Mouse (Mus musculus) embryonic facial prominence, embryonic 13.5 days (tissue): ENCODE measurements around the gene Kcnf1. TPM values are rescaled to one million over a fixed set of nuclear protein-coding genes. Genes with fewer than 3 reads are reported as not detected.
A peak's percentile ranks its signal among the peaks of the same experiment; 100 is the strongest.

Source experiments
- ATAC-seq: fragments of 200-750 bp; cut with Nextera tagmentation; 2 replicates; pipeline ENCODE4 v1.8.0; 2017; ENCODE audit warnings: low read depth; ENCODE audit not compliant: insufficient number of reproducible peaks, insufficient read depth, low FRiP score, low TSS enrichment
- H3K27ac ChIP-seq: fragments of 300-500 bp; sonication (generic); 2 replicates; pipeline ENCODE4 v1.5.1; 2015; ENCODE audit warnings: moderate library complexity, mild to moderate bottlenecking, inconsistent platforms
- H3K27me3 ChIP-seq: fragments of 300-500 bp; sonication (generic); 2 replicates; pipeline ENCODE4 v1.6.1; 2015; ENCODE audit warnings: mild to moderate bottlenecking, inconsistent platforms
- H3K36me3 ChIP-seq: fragments of 300-500 bp; sonication (generic); 2 replicates; pipeline ENCODE4 v1.6.1; 2015; ENCODE audit warnings: mild to moderate bottlenecking, inconsistent platforms
- H3K4me1 ChIP-seq: fragments of 300-500 bp; sonication (generic); 2 replicates; pipeline ENCODE4 v1.6.1; 2015; ENCODE audit warnings: inconsistent platforms
- H3K4me2 ChIP-seq: fragments of 300-500 bp; sonication (generic); 2 replicates; pipeline ENCODE4 v1.6.1; 2015; ENCODE audit warnings: moderate library complexity, mild to moderate bottlenecking, inconsistent platforms
- H3K4me3 ChIP-seq: fragments of 300-500 bp; sonication (generic); 2 replicates; pipeline ENCODE4 v1.5.1; 2015; ENCODE audit warnings: mild to moderate bottlenecking, inconsistent platforms
- H3K9ac ChIP-seq: fragments of 300-500 bp; sonication (generic); 2 replicates; pipeline ENCODE4 v1.6.1; 2015; ENCODE audit warnings: mild to moderate bottlenecking, inconsistent platforms
- H3K9me3 ChIP-seq: fragments of 300-500 bp; sonication (generic); 2 replicates; pipeline ENCODE4 v1.6.1; 2016; ENCODE audit warnings: inconsistent platforms
- WGBS: fragments of 180-500 bp; shearing (Covaris S2); methylation state at CpG from one replicate; pipeline ENCODE4 v1.1.7; 2015; ENCODE audit warnings: mixed read lengths; 5-methylcytosine and 5-hydroxymethylcytosine counted together
- polyA plus RNA-seq: library from polyadenylated mRNA; unstranded; fragments of >200 nt; fragmentation: Nextera tagmentation; extraction: Ambion mirVana; gene quantifications from 2 replicates; pipeline ENCODE4 v1.2.1, GENCODE M21; 2015

Gene Kcnf1
- polyA plus RNA-seq, 1 experiment from 2014 or later = 0.70 TPM

DNA sequence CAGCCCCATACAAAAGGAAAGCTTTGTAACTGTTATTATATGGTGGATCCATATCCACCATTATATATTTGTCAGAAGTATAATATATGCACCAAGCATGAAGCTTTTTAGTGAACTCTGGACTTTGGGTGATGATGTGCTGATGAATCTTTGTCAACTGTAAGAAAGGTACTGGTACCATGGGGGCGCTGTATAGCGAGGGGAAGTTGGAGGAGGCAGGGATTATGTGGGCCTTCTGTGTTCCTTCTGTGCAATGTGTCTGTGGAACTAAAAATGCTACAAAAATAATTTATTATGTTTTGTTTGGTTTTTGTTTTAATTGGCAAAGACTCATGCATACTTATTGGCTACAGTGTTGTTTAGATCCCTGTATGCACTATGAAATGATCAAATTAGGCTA, 16.2 kb upstream of the Kcnf1 start:
- WGBS = 94% methylated on average over 2 of the region's 2 CpGs
- no peak for ATAC-seq
- H3K27me3 ChIP-seq = no peaks in the 10 kb centered on the region
- H3K9me3 ChIP-seq = peaks cover 7% of the 10 kb centered on the region; the same call in 1 of the 2 replicates
- no peak overlapping the region for H3K4me3 ChIP-seq
- H3K9ac ChIP-seq = no peak overlapping the region
- H3K4me1 ChIP-seq = no peaks in the 10 kb centered on the region
- no peaks in the 10 kb centered on the region for H3K36me3 ChIP-seq
- H3K4me2 ChIP-seq = no peak overlapping the region
- no peak overlapping the region for H3K27ac ChIP-seq

DNA sequence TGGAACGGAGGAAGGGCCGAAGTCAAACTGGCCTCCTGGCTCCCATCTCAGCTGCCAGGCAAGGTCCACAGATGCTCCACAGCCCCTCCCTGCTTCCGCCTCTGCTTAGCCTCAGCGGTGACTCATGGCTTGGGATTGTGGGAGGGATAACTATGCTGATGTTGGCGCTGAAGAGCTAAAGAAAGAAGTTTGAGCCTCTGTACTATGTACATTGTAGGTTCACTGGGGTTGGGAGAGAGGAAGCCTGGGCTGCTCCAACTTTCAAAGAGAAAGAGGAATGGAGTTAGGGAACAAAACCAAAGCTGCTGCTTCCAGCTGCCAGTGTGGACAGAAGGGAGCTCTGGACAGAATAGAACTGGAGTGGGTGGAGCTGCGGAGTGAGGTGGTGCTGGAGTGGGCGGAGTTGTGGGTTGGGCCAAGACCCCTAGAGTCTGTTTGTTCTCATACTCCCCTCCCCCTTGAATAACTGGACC, 7.7 kb upstream of the Kcnf1 start:
- no peaks in the 10 kb centered on the region for H3K9me3 ChIP-seq
- no peak overlapping the region for H3K27ac ChIP-seq
- peak; percentile 59 for ATAC-seq
- H3K27me3 ChIP-seq = no peaks in the 10 kb centered on the region
- no peaks in the 10 kb centered on the region for H3K36me3 ChIP-seq
- WGBS = 24% methylated on average over 7 of the region's 7 CpGs
- H3K4me1 ChIP-seq = peaks cover 12% of the 10 kb centered on the region; the same call in 1 of the 2 replicates
- no peak overlapping the region for H3K9ac ChIP-seq
- no peak overlapping the region for H3K4me3 ChIP-seq
- peak overlapping the region; percentile 14 for H3K4me2 ChIP-seq

DNA sequence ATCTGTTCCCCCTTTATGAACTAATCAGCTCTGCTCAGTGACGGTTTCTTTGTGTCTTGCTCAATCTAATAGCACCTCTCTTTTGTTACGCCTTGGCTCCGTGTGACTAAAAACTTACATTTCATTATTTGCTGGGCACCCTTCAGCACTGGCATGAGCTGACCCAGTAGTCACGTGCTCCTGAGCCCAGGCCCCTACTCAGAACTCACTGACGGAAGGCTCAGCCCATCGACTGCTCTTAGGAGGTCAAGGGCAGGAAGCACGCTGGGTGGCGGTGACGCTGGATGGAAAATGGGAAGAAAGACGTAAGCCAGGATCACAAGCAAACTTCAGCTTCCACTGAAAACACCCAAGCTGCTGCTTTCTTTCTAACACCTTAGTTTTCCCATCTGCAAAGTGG, 7.1 kb upstream of the Kcnf1 start:
- H3K9ac ChIP-seq = no peak overlapping the region
- no peak for ATAC-seq
- H3K4me2 ChIP-seq = no peak overlapping the region

DNA sequence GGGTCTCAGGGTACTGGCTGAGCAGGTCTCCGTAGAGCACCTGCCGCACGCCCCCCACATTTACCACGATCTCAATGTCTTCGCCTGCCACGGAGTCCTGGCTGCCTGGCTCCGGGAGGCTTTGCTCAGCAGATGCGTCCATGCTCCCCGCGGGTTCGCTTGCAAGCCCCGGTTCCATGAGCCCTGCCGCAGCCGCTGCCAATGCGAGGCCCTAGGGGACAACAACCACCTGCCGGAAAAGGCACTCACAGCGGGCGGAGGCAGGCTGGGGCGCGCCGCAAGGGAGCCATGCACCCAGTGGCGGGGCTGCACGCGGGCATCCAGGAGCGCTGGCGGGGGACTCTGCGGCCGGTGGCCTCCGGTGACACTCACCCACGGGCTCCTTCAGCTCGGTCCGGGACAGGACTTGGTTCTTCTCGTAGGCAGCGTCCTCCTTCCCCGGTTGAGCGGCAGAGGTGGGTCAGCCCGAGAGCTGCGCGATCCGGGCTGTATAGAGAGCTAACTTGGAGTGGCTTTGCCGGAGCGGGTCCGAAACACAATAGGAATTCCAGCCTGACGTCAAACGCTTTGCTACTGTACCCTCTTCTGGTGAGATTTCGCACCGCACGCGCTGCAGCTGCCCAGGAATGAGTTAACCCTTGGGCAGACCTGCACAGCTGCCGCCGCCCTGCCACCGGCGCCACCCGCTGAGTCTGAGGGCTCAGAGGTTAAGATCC, 489 bp downstream of the Kcnf1 start:
- H3K27ac ChIP-seq = no peak overlapping the region
- H3K9me3 ChIP-seq = no peaks in the 10 kb centered on the region
- H3K4me1 ChIP-seq = peaks cover 15% of the 10 kb centered on the region
- peak overlapping the region; percentile 97 for H3K4me2 ChIP-seq
- 0 out of 2 replicates have a peak, but pooled peaks have one; percentile 54 for ATAC-seq
- H3K4me3 ChIP-seq = peak overlapping the region; percentile 56
- peaks cover 43% of the 10 kb centered on the region for H3K27me3 ChIP-seq
- H3K9ac ChIP-seq = peak overlapping the region; percentile 67
- under 1% methylated on average over 53 of the region's 54 CpGs for WGBS
- H3K36me3 ChIP-seq = no peaks in the 10 kb centered on the region

More for the DNA sequence above, 7.1 kb upstream of the Kcnf1 start:
- Histone ChIP-seq H3K27me3 (no peaks in the 10 kb centered on the region), H3K36me3 (no peaks in the 10 kb centered on the region), H3K9me3 (no peaks in the 10 kb centered on the region), H3K27ac (no peak overlapping the region), H3K4me1 (peaks cover 12% of the 10 kb centered on the region; the same call in 1 of the 2 replicates), H3K4me3 (no peak overlapping the region)
- 55% methylated on average over 10 of the region's 10 CpGs for WGBS

DNA sequence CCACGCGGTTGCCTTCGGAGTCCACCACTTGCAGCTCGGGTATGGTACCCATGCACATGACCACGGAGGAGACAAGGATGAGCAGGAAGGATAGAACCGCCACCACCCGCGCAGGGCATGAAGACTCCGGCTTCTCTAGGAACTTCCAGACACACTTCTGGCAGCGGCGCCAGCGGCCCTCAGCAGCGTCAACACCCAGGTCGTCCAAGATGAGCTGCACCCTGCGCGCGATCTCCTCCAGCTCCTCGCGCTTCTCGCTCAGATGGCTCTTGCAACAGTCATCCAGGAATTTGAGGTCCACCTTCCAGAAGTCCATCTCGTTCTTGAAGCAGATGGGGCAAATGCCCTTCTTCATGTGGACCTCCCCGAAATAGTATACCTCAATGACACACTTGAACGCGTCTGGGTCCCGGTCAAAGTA, 1.1 kb downstream of the Kcnf1 start:
- ATAC-seq = no peak
- Histone ChIP-seq H3K27me3 (peaks cover 43% of the 10 kb centered on the region), H3K27ac (no peak overlapping the region), H3K9ac (peak overlapping the region; percentile 67), H3K36me3 (no peaks in the 10 kb centered on the region), H3K9me3 (no peaks in the 10 kb centered on the region), H3K4me1 (peaks cover 15% of the 10 kb centered on the region), H3K4me3 (peak overlapping the region; percentile 56), H3K4me2 (peak overlapping the region; percentile 97)
- WGBS = 17% methylated on average over 25 of the region's 25 CpGs

DNA sequence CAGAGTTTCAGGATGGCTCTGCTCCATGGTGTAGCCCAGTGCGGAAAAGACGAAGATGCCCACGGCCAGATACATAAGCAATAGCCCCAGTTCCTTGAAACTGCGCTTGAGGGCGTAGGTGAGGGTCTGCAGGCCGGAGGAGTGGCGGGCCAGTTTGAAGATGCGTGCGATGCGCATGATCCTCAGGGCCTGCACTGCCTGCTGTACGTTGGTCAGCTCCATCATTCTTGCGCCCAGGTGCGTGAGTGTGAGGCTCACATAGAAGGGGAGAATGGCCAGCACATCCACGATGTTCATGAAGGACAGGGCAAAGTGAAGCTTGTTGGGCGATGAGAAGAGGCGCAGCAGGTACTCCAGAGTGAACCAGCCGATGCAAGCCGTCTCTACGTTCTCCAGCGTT, 1.6 kb downstream of the Kcnf1 start:
- ATAC-seq = no peak
- Histone ChIP-seq H3K9me3 (no peaks in the 10 kb centered on the region), H3K4me3 (peak overlapping the region; percentile 56), H3K27me3 (peaks cover 43% of the 10 kb centered on the region), H3K4me2 (peak overlapping the region; percentile 97), H3K4me1 (peaks cover 15% of the 10 kb centered on the region), H3K9ac (0 out of 2 replicates have a peak overlapping the region, but pooled peaks have one; percentile 67), H3K36me3 (no peaks in the 10 kb centered on the region), H3K27ac (no peak overlapping the region)
- WGBS = 76% methylated on average over 20 of the region's 20 CpGs

DNA sequence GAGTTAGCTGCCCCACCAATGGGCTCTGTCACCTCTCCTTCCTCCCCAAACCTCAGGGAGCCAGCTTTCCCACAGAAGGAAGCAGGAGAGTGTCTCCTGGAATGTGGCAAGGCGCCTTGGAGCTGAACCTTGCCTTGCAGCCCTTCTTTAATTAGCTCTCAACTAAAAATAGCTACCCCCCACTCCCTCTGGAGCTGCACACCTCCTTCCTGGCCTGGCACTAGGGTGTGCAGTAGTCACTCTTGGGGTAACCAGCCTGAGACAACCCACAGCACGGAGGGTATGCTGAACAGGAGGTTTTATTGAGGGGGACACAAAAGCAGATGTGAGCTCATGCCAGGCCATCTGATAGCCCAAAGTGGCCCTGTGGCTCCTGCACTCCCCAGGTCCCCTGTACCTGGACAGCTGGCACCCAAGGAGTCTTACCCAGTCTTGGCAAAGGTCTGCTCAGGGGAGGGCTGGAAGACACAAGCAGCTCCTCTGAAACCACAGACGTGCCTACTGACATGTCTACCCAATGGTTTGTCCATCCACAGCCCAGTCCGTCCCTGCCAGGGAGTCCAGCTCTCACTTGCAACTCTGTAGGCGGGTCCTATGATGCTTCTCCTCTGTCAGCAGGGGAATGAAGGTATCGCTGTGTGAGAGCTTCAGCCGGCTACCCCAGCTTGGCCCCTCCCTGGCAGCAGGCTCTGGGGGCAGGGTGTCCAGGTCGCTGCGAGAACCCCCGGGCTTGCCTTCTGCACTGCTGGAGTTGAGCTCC, 2.4 kb downstream of the Kcnf1 start:
- H3K4me1 ChIP-seq = peaks cover 15% of the 10 kb centered on the region
- no peak overlapping the region for H3K9ac ChIP-seq
- no peak overlapping the region for H3K27ac ChIP-seq
- ATAC-seq = no peak
- 81% methylated on average over 10 of the region's 10 CpGs for WGBS
- no peaks in the 10 kb centered on the region for H3K9me3 ChIP-seq
- no peak overlapping the region for H3K4me3 ChIP-seq
- no peaks in the 10 kb centered on the region for H3K36me3 ChIP-seq
- H3K4me2 ChIP-seq = no peak overlapping the region
- H3K27me3 ChIP-seq = peaks cover 43% of the 10 kb centered on the region

DNA sequence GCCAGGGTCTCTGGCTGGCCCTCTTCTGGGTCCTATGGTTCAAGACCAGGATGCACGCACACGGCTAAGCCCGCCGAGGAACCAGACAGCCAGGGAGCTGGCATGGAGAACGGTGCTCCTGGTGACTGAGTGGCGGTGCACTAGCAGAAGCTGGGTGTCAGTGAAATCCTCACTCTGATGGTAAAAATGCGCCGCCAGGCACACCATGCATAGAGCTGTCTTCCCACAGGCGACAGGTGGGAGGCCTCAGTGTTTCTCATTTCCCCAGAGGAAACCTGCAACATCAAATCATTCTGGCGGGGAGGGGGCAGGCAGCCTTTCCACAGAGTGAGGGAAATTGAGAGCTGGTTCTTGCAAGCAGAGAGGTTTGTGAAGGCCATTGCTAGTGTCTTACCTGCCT, 6.3 kb downstream of the Kcnf1 start:
- no peak overlapping the region for H3K4me2 ChIP-seq
- no peaks in the 10 kb centered on the region for H3K36me3 ChIP-seq
- H3K27me3 ChIP-seq = peaks cover 20% of the 10 kb centered on the region
- H3K9me3 ChIP-seq = no peaks in the 10 kb centered on the region
- H3K4me3 ChIP-seq = no peak overlapping the region
- no peak for ATAC-seq
- no peak overlapping the region for H3K27ac ChIP-seq
- H3K9ac ChIP-seq = no peak overlapping the region
- H3K4me1 ChIP-seq = peaks cover 4% of the 10 kb centered on the region
- 85% methylated on average over 10 of the region's 10 CpGs for WGBS

DNA sequence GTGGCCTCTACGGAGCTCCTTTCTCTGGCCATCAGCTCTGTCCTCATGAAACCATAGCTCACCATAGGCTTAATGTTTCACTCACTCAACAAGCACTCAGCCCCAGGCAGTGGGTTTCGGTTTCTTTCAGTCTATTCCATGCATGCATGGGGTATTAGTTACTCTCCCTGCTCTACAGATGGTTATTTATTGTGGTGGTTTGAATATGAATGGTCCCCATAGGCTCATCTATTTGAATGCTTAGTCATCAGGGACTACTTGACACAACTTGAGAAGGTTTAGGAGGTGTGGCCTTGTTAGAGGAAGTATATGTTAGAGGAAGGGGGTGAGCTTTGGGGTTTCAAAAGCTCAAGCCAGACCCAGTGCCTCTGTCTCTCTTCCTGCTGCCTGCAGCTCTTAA, 10.6 kb downstream of the Kcnf1 start:
- H3K27ac ChIP-seq = no peak overlapping the region
- H3K4me3 ChIP-seq = no peak overlapping the region
- no peak for ATAC-seq
- H3K4me1 ChIP-seq = no peaks in the 10 kb centered on the region
- no peaks in the 10 kb centered on the region for H3K36me3 ChIP-seq
- 84% methylated on average over 2 of the region's 2 CpGs for WGBS
- no peaks in the 10 kb centered on the region for H3K9me3 ChIP-seq
- H3K27me3 ChIP-seq = no peaks in the 10 kb centered on the region
- no peak overlapping the region for H3K9ac ChIP-seq
- no peak overlapping the region for H3K4me2 ChIP-seq

DNA sequence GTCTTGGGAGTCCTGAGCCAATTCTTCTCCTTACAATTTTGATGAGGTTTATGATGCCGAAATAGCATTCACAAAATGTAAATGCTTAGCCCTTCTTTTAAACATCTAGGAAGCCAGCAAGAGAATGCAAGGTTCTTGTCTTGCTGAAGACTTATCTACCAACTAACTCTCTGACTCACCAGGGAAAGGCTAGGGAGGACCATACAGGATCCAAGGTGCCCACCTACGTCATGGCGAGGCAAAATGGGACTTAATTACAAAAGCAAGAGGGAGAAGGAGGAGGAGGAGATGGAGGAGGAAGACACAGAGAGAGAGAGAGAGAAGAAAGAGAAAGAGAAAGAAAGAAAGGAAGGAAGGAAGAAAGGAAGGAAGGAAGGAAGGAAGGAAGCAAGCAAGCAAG, 12.7 kb downstream of the Kcnf1 start:
- H3K27ac ChIP-seq = no peak overlapping the region
- H3K4me1 ChIP-seq = no peaks in the 10 kb centered on the region
- no peak overlapping the region for H3K9ac ChIP-seq
- ATAC-seq = no peak
- no peak overlapping the region for H3K4me2 ChIP-seq
- no peaks in the 10 kb centered on the region for H3K36me3 ChIP-seq
- H3K27me3 ChIP-seq = no peaks in the 10 kb centered on the region
- WGBS = 85% methylated on average over 3 of the region's 3 CpGs
- no peak overlapping the region for H3K4me3 ChIP-seq
- no peaks in the 10 kb centered on the region for H3K9me3 ChIP-seq

DNA sequence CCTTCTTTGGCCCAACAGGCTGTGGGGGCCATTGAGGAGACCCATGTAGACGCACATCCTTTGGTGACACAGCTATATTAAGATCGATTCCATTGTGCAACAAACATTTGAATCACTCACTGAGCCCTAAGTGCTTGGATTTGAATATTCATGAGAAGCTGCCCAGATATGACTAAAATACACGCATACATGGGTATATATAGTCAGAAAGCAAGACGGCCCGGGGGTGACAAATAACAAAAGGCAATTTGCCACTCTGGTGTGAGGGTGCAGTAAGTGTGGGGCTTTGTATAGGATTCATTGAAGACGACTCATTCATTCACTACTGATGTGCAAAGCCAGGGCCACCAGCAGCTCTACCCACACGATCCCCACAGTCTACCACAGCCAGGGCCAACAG, 17.1 kb downstream of the Kcnf1 start:
- H3K9me3 ChIP-seq = no peaks in the 10 kb centered on the region
- H3K27me3 ChIP-seq = no peaks in the 10 kb centered on the region
- no peak overlapping the region for H3K4me2 ChIP-seq
- H3K4me1 ChIP-seq = no peaks in the 10 kb centered on the region
- 88% methylated on average over 7 of the region's 7 CpGs for WGBS
- no peak overlapping the region for H3K27ac ChIP-seq
- no peak for ATAC-seq
- no peak overlapping the region for H3K4me3 ChIP-seq
- H3K36me3 ChIP-seq = no peaks in the 10 kb centered on the region
- H3K9ac ChIP-seq = no peak overlapping the region

DNA sequence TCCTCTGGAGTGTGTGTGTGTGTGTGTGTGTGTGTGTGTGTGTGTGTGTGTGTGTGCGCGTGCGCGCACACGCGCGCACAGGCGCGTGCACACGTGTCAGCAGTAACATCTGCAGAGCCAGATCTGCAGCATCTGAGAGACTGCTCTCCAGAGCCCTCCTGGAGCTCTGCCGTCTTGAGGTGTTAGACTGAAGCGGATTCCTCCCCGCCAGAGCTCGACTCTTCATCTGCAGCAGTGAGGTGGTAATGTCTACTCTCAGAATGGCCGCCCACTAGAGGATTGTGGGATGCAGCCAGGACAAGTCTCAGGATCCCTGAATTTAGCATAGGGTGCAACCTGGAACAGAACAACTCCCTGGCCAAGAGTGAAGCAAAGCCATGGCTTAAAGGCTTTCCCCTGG, 19.1 kb downstream of the Kcnf1 start:
- 93% methylated on average over 15 of the region's 15 CpGs for WGBS
- H3K4me3 ChIP-seq = no peak overlapping the region
- no peak overlapping the region for H3K27ac ChIP-seq
- H3K4me1 ChIP-seq = no peaks in the 10 kb centered on the region
- no peaks in the 10 kb centered on the region for H3K9me3 ChIP-seq
- no peak overlapping the region for H3K4me2 ChIP-seq
- no peaks in the 10 kb centered on the region for H3K27me3 ChIP-seq
- ATAC-seq = no peak
- H3K36me3 ChIP-seq = no peaks in the 10 kb centered on the region
- H3K9ac ChIP-seq = no peak overlapping the region
